Mouse (Mus musculus): ENCODE data around the gene Ulk3.

The Ulk3 gene

DNA sequence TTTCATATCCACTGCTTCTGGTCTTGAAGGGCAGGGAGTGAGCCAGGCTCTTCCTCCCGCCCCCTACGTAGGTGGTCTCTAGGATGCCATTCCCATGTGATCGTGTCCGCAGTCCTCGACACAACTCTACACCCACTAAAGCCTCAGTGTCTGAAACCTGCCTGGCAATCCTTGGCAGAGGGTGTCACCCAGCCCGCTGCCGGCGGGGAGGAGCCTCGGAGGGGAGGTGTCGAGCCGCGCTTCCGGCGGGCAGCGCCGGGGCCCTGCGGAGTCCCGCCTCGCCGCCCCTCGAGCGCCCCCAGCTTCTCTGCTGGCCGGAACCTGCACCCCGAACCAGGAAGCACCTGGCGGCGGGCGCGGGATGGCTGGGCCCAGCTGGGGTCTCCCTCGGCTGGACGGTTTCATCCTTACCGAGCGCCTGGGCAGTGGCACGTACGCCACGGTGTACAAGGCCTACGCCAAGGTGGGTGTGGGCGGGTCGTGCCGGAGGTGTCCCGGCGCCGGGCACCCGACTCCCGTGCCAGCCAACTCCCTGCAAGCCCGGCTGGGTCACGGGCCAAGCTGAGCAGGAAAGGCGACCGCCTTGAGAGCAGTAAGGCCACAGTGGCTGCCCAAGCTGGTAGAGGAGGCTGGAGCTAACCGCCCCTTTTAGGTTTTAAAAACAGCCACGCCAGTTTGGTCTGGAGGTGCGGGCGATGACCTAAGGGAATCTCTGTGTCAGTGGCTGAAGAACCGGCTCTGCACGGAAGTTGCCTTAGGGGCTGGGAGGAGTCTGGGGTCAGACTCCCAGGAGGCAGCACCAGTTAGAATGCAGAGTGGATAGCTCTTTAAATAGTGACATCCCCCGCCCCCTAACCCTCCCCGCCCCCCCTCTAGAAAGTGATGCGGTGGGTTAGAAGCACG is at the start of gene Ulk3:
TSS of gene Ulk3 (plus strand) at position 229 of the 903 bp plus-strand sequence.
- DNase-seq (ENCODE audit: low spot score in 2 of 2), result peak; percentile 71 to 87

GRCm38 (mm10) chr9:57539550-57539949 is 49.7 kb upstream of the Ulk3 start:
- DNase-seq (ENCODE audit: low spot score in 2 of 2), result no peak

DNA sequence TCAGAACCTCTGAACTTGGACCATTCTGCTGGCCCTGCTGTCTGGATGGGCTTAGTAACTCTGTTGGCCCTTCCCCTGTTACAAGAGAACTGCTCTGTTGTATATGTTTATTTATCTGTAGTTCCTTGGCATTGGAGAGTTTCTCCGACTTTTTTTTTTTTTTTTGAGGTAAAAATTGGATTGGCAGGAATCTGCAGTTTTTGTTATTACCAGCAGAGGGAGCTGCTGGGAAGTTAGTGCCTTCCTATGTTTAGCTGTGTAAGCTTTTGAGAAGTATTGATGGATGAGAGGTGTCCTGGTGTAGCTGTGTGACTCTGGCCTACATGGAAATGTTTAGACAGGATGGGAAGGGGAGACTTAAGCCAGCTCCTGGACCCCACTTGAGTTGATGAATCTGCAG is 47.9 kb upstream of the Ulk3 start:
- peak in 1 of 2 experiments; percentile 72 for DNase-seq (ENCODE audit: low spot score in 2 of 2)

- DNase-seq (ENCODE audit: low spot score in 2 of 2), result no peak
Observed at GRCm38 (mm10) chr9:57543951-57544350, 45.3 kb upstream of the Ulk3 start.

GRCm38 (mm10) chr9:57547287-57547686 is 42.0 kb upstream of the Ulk3 start:
- no peak for DNase-seq (ENCODE audit: low spot score in 2 of 2)

GRCm38 (mm10) chr9:57547869-57548268 is 41.4 kb upstream of the Ulk3 start:
- DNase-seq (ENCODE audit: low spot score in 2 of 2), result no peak

- DNase-seq (ENCODE audit: low spot score in 2 of 2), result no peak
Observed at GRCm38 (mm10) chr9:57549186-57549585, 40.1 kb upstream of the Ulk3 start.

DNA sequence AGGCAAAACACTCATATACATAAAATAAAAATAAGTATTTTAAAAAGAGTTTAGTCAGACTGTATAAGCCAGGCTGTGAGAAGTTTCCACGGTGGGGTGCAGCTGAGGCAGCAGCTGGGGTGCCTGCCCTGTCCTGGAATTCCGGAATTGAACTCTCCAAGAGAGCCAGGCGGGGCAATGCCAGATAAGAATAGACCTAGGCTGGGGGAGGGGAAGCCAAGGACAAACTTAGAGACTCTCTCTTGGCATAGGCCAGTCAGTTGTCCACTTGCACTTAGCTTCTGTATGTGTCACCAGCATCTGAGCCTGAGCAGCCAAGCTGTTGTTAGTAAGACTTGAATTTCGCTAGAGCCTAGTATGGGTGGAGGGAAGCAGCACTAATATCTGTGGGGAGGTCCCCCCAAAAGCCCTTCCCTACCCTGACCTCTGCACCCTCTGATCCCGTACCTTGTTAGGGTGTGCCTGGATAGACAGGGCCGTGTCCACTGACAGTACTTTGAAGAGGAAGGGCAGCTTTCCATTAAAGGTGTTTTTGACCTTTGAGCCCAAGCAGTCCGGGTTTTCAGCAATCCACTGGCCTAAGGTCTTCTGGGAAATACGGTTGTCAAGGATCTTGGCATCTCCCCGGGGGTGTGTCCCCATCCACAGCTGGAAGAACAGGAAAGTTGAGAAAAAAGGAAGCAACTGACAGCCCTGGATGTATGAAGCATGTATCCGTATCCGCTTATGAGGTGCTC is 39.0 kb upstream of the Ulk3 start:
- DNase-seq (ENCODE audit: low spot score in 2 of 2), result no peak

DNA sequence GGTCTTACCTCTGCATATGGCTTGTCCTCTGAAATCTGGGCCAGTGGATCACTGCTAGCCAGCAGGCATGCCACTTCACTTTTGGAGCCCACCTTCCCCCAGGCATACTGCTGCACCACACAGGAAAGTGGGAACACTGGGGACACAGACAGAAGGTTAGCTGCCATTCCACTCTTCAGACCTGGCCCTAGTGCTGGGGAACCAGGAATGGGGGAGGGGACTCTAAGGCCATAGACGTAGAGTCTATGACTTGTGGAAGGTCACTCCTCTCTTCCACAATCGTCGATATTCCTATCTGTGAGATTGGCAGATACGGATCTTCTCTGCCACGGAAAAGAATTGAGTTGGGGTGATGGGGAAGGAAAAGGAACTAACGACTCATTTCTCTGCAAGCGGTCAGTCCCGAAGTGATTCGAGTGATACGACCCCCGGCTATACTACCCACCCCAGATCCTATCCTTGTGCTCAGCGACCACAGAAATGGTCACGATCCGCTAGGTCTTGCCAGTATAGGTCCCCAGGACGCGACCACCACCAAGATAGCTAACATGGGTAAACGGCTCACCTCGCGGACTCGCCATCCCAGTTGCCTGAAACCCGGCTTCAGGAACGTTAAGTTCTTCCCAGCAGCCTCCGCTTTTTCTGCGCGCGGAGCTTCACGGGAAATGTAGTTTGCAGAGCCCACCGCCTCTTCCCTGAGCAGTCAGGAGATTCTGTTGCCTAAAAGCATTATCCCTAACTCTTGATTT is 36.9 kb upstream of the Ulk3 start, which contains the start of gene Mpi:
TSS of gene Mpi (minus strand) at position 625 of the 749 bp plus-strand sequence.
- DNase-seq (ENCODE audit: low spot score in 2 of 2), result peak in 1 of 2 experiments; percentile 63

GRCm38 (mm10) chr9:57553119-57553518 is 36.1 kb upstream of the Ulk3 start:
- no peak for DNase-seq (ENCODE audit: low spot score in 2 of 2)

- no peak for DNase-seq (ENCODE audit: low spot score in 2 of 2)
Observed at GRCm38 (mm10) chr9:57554753-57555152, 34.5 kb upstream of the Ulk3 start.

- no peak for DNase-seq (ENCODE audit: low spot score in 2 of 2)
Observed at GRCm38 (mm10) chr9:57557215-57557614, 32.0 kb upstream of the Ulk3 start.

DNA sequence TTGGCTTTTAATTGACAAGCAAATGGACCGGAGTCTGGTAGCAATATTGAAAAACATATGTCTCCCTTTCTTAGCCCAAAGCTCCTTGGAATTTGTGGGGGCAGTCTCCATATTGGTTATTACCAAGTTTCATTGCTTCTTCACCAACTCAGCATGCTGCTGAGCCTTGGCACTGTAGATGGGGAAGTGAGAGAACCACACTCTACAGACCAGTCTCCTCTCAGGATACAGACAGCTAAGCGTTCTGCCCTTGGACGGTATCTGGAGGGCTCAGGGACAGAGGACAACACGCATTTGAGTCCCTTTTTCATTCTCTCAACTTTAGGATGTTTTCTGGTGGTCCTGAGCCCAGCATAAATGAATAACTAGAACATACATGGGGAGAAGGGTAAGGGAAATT is 30.6 kb upstream of the Ulk3 start:
- DNase-seq (ENCODE audit: low spot score in 2 of 2), result no peak

DNA sequence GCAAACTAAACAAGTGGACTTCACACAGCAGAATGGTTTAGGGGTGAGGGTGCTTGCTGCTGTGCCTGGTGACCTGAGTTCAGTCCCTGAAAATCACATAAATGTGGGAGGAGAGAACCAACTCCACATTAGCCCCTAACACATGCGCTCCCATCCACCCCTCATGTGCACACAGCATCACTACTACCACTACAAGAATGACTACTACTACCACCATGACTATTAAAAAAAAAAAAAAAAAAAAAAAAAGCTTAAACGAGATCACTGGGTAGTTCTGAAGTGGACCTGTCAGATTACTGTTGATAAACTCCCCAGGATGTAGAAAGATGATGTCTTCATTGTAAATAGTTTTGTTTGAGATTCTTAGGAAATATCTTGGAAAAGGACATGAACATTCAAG is 29.7 kb upstream of the Ulk3 start:
- no peak for DNase-seq (ENCODE audit: low spot score in 2 of 2)

GRCm38 (mm10) chr9:57560263-57560662 is 29.0 kb upstream of the Ulk3 start:
- no peak for DNase-seq (ENCODE audit: low spot score in 2 of 2)

DNA sequence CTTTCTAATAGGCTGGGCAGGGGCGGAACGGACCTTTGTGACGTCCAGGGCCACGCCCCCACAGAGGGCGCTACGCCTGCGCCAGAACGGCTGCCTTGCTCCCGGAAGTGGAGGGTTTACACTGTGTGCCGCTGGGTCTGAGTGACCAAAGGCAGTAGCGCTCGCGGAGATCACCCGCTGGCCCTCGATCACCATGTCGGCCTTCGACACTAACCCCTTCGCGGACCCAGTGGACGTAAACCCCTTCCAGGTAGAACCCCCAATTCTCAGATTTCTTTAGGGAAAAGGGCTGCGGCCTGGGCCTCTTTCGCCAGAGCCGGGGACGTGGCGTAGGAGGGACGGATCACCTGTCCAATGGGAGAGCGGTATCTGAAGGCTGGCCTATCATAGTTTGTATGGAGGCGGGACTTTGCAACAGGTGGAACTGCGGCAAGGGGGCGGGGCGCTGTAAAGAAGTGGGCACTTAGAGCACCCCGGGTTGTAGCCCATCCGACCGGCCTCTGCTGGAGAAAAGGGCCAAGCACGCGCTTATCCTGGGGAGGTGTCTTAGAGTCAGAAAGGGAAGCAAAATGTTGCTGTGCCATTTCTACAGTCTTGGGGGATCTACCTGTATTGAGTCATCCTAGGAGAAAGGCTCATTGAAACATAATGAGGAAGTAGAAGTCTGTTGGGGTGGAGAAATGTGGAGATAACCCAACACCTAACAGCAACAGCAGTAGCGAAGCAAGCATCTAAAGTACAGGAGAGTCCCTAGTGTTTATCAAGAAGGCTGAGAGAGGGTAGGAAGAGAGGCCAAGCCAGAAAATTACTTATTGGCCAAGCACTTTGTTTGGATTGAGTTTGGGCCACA is 28.2 kb upstream of the Ulk3 start, which contains the start of gene Scamp2:
TSS of gene Scamp2 (plus strand) at position 83 of the 850 bp plus-strand sequence.
- peak; percentile 93 to 94 for DNase-seq (ENCODE audit: low spot score in 2 of 2)

DNA sequence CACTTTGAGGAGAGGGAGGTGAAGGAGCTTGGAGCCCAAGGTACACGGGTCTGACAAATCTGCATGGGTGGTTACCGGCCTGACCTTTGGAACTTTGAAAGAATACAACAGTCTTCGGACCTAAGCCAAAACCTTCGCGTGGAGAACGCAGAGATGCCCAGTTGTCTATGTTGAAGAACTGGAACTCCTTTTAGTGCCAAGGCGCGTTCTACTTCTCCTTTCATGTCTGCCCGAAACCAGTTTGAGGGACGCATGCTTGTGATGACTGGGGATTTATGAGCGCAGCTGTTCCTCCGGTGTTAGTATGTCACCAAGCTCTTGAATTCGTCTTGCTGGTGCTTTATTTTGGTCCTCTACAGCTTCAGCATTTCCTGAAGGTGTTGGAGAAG is 27.5 kb upstream of the Ulk3 start:
- peak in 1 of 2 experiments; percentile 54 for DNase-seq (ENCODE audit: low spot score in 2 of 2)

- DNase-seq (ENCODE audit: low spot score in 2 of 2), result no peak
Observed at GRCm38 (mm10) chr9:57562896-57563372, 26.3 kb upstream of the Ulk3 start.

DNA sequence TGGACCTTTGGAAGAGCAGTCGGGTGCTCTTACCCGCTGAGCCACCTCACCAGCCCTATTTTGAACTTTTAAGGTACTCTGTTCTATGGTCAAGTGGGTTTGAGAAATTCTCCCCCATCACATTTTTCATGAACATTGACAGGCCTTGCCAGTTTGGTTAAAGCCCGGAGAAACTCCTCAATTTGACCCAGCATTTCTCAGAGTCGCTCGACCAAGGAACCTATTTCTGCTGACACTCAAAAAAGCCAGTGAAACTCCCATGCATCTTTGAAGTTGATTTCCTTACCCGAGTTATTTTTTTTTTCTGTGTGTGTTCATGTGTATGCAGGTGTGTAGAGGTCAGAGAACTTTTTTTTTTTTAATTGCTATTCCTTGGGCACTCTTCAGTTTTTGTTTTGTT is 24.6 kb upstream of the Ulk3 start:
- no peak for DNase-seq (ENCODE audit: low spot score in 2 of 2)

- no peak for DNase-seq (ENCODE audit: low spot score in 2 of 2)
Observed at GRCm38 (mm10) chr9:57565741-57566221, 23.5 kb upstream of the Ulk3 start.

DNA sequence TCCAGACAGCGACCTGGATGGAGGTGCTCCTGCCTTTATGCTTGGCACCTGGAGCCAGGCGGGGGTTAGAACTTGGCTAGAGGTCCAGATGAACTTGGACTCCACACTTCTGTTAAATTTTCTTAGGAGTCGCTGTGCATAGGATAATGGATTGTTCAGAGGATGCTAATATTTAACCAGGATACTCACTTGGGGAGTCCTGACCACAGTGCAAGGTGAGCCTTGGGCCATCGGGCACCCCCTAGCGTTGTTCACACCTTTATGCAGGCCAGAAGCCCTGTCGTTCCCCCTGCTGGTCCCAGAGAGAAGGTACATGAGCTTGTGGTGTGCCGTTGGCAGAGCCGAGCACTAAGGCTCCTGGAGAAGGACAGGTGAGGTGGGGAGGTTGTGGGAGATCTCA is 22.4 kb upstream of the Ulk3 start:
- DNase-seq (ENCODE audit: low spot score in 2 of 2), result no peak

All from spleen, postnatal 10 days (tissue).